Mouse (Mus musculus) hindbrain, embryonic 13.5 days (tissue): Measurements from ENCODE around the gene Oprd1. TPM values are rescaled to one million over a fixed set of nuclear protein-coding genes. Genes with fewer than 3 reads are reported as not detected.

Source experiments
- ATAC-seq: fragments of 200-750 bp; cut with Nextera tagmentation; 2 replicates; pipeline ENCODE4 v1.8.0; 2017; ENCODE audit warnings: moderate TSS enrichment; ENCODE audit not compliant: low FRiP score
- H3K27ac ChIP-seq: fragments of 300-500 bp; sonication (generic); 2 replicates; pipeline ENCODE4 v1.5.1; 2015; ENCODE audit warnings: inconsistent platforms, mild to moderate bottlenecking, moderate library complexity
- H3K27me3 ChIP-seq: fragments of 300-500 bp; sonication (generic); 2 replicates; pipeline ENCODE4 v1.6.1; 2015; ENCODE audit warnings: mild to moderate bottlenecking, inconsistent platforms
- H3K36me3 ChIP-seq: fragments of 300-500 bp; sonication (generic); 2 replicates; pipeline ENCODE4 v1.6.1; 2015; ENCODE audit warnings: mild to moderate bottlenecking, inconsistent platforms
- H3K4me1 ChIP-seq: fragments of 300-500 bp; sonication (generic); replicated peaks from 2 replicates; pipeline ENCODE4 v1.6.1; 2015; ENCODE audit warnings: inconsistent platforms
- H3K4me2 ChIP-seq: fragments of 300-500 bp; sonication (generic); 2 replicates; pipeline ENCODE4 v1.6.1; 2015; ENCODE audit warnings: inconsistent platforms, mild to moderate bottlenecking, moderate library complexity
- H3K4me3 ChIP-seq: fragments of 300-500 bp; sonication (generic); 2 replicates; pipeline ENCODE4 v1.5.1; 2015; ENCODE audit warnings: mild to moderate bottlenecking, inconsistent platforms
- H3K9ac ChIP-seq: fragments of 300-500 bp; sonication (generic); 2 replicates; pipeline ENCODE4 v1.6.1; 2015; ENCODE audit warnings: mild to moderate bottlenecking, inconsistent platforms
- H3K9me3 ChIP-seq: fragments of 300-500 bp; sonication (generic); 2 replicates; pipeline ENCODE4 v1.6.1; 2016; ENCODE audit warnings: inconsistent platforms
- WGBS: fragments of 180-500 bp; shearing (Covaris S2); methylation state at CpG from one replicate; pipeline ENCODE4 v1.1.7; 2015; 5-methylcytosine and 5-hydroxymethylcytosine counted together
- polyA plus RNA-seq: library from polyadenylated mRNA; unstranded; fragments of >200 nt; fragmentation: Nextera tagmentation; extraction: Ambion mirVana; gene quantifications from 2 replicates; pipeline ENCODE4 v1.2.1, GENCODE M21; 2015

Oprd1 gene
- 0.44 and 0.48 TPM in 2 replicates for polyA plus RNA-seq

GRCm38 (mm10) chr4:132144080-132144841, at the start of gene Oprd1:
Oprd1 (minus strand) TSS chr4:132144486.
- WGBS = under 1% methylated on average over 83 of the region's 89 CpGs
- Histone ChIP-seq H3K4me2 (peak within 1 kb of the TSS; percentile 65), H3K4me3 (peak within 1 kb of the TSS; percentile 43), H3K36me3 (no peaks in the 10 kb centered on the region), H3K9ac (peak within 1 kb of the TSS; percentile 60; the same call in 1 of the 2 replicates), H3K4me1 (peaks cover 10% of the 10 kb centered on the region), H3K27ac (no peak within 1 kb of the TSS), H3K9me3 (no peaks in the 10 kb centered on the region), H3K27me3 (peaks cover 68% of the 10 kb centered on the region)
- ATAC-seq = 0 out of 2 replicates have a peak, but pooled peaks have one; percentile 36

- Histone ChIP-seq H3K27me3 (no peaks in the 10 kb centered on the region), H3K36me3 (peaks cover 22% of the 10 kb centered on the region), H3K4me1 (0 out of 2 replicates have a peak, but pooled peaks cover 4% of the 10 kb centered on the region), H3K4me3 (no peak overlapping the region), H3K9ac (no peak overlapping the region), H3K9me3 (no peaks in the 10 kb centered on the region), H3K27ac (no peak overlapping the region), H3K4me2 (no peak overlapping the region)
- WGBS = 90% methylated on average over 2 of the region's 2 CpGs
- ATAC-seq = no peak
Observed at GRCm38 (mm10) chr4:132187826-132188401, 43.6 kb upstream of the Oprd1 start.

DNA sequence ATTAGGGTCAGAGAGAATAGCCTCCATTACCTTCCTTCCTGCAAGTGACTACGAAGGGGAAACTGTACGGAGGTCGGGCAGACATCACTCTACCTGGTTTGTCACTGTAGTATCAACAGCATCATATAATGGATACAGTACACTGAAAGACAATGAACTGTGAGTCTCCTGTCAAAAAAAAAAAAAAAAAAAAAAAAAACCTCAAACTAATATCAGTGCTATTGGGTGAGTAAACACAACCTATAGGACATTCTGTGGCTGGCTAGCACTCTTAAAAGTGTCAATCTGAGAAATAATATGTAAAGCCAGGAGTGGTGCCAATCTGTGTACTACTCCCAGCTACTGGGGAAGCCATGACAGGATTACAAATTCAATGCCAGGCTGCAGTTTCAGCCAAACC, 38.9 kb upstream of the Oprd1 start:
- Histone ChIP-seq H3K27ac (no peak overlapping the region), H3K36me3 (peaks cover 32% of the 10 kb centered on the region), H3K9ac (no peak overlapping the region), H3K9me3 (no peaks in the 10 kb centered on the region), H3K4me2 (no peak overlapping the region), H3K27me3 (no peaks in the 10 kb centered on the region), H3K4me3 (no peak overlapping the region), H3K4me1 (no peaks in the 10 kb centered on the region)
- no peak for ATAC-seq
- 95% methylated on average over 3 of the region's 3 CpGs for WGBS

GRCm38 (mm10) chr4:132181721-132182658, 37.7 kb upstream of the Oprd1 start:
- 64% methylated on average over 22 of the region's 22 CpGs for WGBS
- no peak for ATAC-seq
- no peaks in the 10 kb centered on the region for H3K4me1 ChIP-seq
- H3K36me3 ChIP-seq = peaks cover 32% of the 10 kb centered on the region
- no peak overlapping the region for H3K27ac ChIP-seq
- no peak overlapping the region for H3K4me2 ChIP-seq
- H3K27me3 ChIP-seq = no peaks in the 10 kb centered on the region
- no peaks in the 10 kb centered on the region for H3K9me3 ChIP-seq
- no peak overlapping the region for H3K9ac ChIP-seq
- no peak overlapping the region for H3K4me3 ChIP-seq

DNA sequence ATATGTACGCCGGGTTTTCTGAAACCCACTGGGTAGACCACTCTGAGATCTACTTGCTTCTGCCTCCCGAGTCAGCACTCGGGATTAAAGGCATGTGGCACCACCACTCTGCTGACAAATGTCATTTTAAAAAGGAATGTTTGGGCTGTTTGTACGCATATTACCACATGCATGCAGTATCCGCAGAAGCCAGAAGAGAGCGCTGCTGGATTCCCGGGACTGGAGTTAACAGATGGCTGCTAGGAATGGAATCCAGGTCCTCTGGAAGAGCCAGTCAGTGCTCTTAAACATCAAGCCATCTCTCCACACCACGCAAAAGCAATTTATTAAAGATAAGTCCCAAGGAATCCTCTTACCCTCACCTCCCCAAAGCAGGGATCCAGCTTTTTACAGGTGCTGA, 36.4 kb upstream of the Oprd1 start:
- H3K4me3 ChIP-seq = no peak overlapping the region
- WGBS = 82% methylated on average over 9 of the region's 9 CpGs
- no peak overlapping the region for H3K27ac ChIP-seq
- peaks cover 30% of the 10 kb centered on the region for H3K36me3 ChIP-seq
- no peaks in the 10 kb centered on the region for H3K4me1 ChIP-seq
- no peak for ATAC-seq
- H3K9me3 ChIP-seq = no peaks in the 10 kb centered on the region
- no peak overlapping the region for H3K9ac ChIP-seq
- no peaks in the 10 kb centered on the region for H3K27me3 ChIP-seq
- no peak overlapping the region for H3K4me2 ChIP-seq

DNA sequence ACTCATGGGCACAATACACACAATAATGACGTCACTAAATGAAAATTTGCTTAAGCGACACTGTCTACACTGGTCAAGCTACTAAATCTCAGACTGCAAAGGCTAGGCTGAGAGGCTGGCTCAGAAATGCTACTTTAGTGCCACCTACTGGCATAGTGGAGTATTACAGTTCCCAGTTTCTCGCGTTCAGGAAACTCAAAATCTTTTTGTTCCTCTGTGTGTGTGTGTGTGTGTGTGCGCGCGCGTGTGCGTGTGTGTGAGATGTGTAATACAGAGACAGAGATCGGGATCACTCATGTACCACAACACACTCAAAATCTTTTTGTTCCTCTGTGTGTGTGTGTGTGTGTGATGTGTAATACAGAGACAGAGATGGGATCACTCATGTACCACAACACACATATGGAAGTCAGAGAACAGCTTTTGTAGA, 34.4 kb upstream of the Oprd1 start:
- H3K36me3 ChIP-seq = peaks cover 19% of the 10 kb centered on the region; the same call in 1 of the 2 replicates
- WGBS = 12% methylated on average over 10 of the region's 10 CpGs
- H3K4me3 ChIP-seq = no peak overlapping the region
- no peak overlapping the region for H3K27ac ChIP-seq
- H3K9me3 ChIP-seq = no peaks in the 10 kb centered on the region
- peak; percentile 81 for ATAC-seq
- no peaks in the 10 kb centered on the region for H3K4me1 ChIP-seq
- H3K27me3 ChIP-seq = no peaks in the 10 kb centered on the region
- no peak overlapping the region for H3K4me2 ChIP-seq
- no peak overlapping the region for H3K9ac ChIP-seq

DNA sequence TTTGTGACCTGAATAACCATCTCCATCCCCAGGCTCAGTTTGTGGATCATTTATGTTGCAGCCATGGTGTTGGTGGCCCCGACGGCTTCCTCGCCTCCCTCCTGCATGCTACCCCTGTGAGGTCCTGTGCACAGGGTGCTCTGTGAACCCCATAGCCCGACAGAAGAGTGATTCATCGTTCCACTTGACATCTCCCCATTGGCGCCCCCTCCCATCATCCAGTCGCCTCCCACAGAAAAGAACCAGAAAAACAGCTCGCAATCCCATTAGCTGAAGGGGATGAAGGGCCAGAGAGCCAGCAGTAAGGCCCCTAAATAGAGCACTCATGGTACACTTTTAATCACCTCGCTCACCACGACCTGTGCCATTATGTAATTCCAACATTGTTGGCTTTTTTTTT, 32.2 kb upstream of the Oprd1 start:
- no peak overlapping the region for H3K4me3 ChIP-seq
- no peak overlapping the region for H3K4me2 ChIP-seq
- H3K9me3 ChIP-seq = no peaks in the 10 kb centered on the region
- H3K4me1 ChIP-seq = peaks cover 6% of the 10 kb centered on the region; the same call in 1 of the 2 replicates
- H3K27me3 ChIP-seq = no peaks in the 10 kb centered on the region
- no peak overlapping the region for H3K9ac ChIP-seq
- no peak for ATAC-seq
- peaks cover 8% of the 10 kb centered on the region; the same call in 1 of the 2 replicates for H3K36me3 ChIP-seq
- WGBS = 53% methylated on average over 10 of the region's 10 CpGs
- no peak overlapping the region for H3K27ac ChIP-seq

GRCm38 (mm10) chr4:132170891-132171290, 26.6 kb upstream of the Oprd1 start:
- Histone ChIP-seq H3K4me2 (no peak overlapping the region), H3K4me1 (peaks cover 22% of the 10 kb centered on the region), H3K36me3 (no peaks in the 10 kb centered on the region), H3K27me3 (no peaks in the 10 kb centered on the region), H3K9me3 (no peaks in the 10 kb centered on the region), H3K4me3 (no peak overlapping the region), H3K27ac (no peak overlapping the region), H3K9ac (no peak overlapping the region)
- 16% methylated on average over 7 of the region's 7 CpGs for WGBS
- ATAC-seq = no peak

DNA sequence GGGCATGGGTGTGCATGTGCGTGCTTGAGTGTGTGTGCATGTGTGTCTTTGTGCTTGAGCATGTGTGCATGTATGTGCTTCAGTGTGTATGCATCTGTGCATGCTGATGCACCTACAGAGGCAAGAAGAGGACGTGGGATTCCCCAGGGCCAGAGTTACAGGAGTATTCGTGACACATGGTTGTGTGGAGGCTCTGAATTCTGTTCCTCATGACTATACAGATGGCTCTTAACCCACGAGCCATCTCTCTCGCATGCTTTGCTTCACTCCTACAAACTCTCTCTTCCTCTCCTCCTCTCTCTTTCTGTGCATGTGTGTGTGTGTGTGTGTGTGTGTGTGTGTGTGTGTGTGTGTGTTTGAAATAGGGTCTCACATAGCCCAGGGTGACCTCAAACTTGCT, 25.5 kb upstream of the Oprd1 start:
- H3K4me1 ChIP-seq = peaks cover 30% of the 10 kb centered on the region
- no peaks in the 10 kb centered on the region for H3K36me3 ChIP-seq
- H3K27me3 ChIP-seq = no peaks in the 10 kb centered on the region
- H3K9ac ChIP-seq = no peak overlapping the region
- H3K4me3 ChIP-seq = no peak overlapping the region
- H3K4me2 ChIP-seq = no peak overlapping the region
- WGBS = 90% methylated on average over 5 of the region's 5 CpGs
- ATAC-seq = no peak
- no peaks in the 10 kb centered on the region for H3K9me3 ChIP-seq
- H3K27ac ChIP-seq = no peak overlapping the region

DNA sequence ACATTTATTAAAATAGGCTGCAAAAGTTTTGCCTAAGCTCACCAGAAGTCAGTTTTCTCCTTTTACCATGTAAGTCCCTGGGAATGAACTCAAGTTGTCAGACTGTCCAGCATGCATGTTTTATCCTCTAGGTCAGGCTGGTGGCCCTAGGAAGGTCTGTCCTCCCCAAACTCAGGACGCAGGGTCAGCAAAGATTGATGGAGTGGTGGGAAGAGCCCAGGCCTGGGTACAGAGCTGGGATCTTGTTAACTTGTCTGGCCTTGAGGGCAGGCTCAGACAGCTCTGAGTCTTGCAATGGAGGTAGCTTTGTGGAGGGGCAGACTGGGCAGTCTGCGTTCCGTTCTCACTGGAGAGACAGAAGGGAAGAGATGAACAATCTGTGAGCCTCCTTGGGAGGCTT, 25.0 kb upstream of the Oprd1 start:
- WGBS = 91% methylated on average over 3 of the region's 3 CpGs
- no peak overlapping the region for H3K4me2 ChIP-seq
- H3K27me3 ChIP-seq = no peaks in the 10 kb centered on the region
- H3K9ac ChIP-seq = no peak overlapping the region
- no peak overlapping the region for H3K4me3 ChIP-seq
- no peak overlapping the region for H3K27ac ChIP-seq
- no peak for ATAC-seq
- no peaks in the 10 kb centered on the region for H3K9me3 ChIP-seq
- H3K36me3 ChIP-seq = no peaks in the 10 kb centered on the region
- peaks cover 30% of the 10 kb centered on the region for H3K4me1 ChIP-seq

DNA sequence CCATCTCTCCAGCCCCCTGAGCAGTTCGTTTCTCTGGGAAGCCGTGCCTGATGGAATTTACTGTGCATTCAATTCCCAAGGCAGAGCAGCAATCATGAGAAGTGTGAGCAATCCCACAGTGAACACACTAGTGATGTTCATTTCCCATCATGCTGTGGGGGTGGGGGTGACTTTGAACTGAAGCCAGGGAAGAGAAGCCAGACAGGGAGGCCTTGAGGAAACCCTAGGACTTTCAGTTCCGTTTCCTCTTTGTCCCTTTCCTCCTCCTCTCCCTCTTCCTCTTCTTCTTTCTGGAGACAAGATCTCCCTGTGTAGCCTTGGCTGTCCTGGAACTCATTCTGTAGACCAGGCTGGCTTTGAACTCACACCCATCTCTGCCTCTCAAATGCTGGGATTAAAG, 23.1 kb upstream of the Oprd1 start:
- WGBS = 93% methylated on average over 3 of the region's 3 CpGs
- Histone ChIP-seq H3K9me3 (no peaks in the 10 kb centered on the region), H3K36me3 (no peaks in the 10 kb centered on the region), H3K27me3 (no peaks in the 10 kb centered on the region), H3K4me2 (no peak overlapping the region), H3K27ac (no peak overlapping the region), H3K4me1 (peaks cover 23% of the 10 kb centered on the region), H3K4me3 (no peak overlapping the region), H3K9ac (no peak overlapping the region)
- ATAC-seq = no peak
